Mouse (Mus musculus) mesoderm, embryonic 11.5 days (tissue): ENCODE data around the gene Olfr403.
"Not testable (repeated sequence)": the region's sequence is repeated elsewhere in the genome, so short reads cannot be mapped to it uniquely, and the experiment has no call there.

ENCODE experiments used
- DNase-seq: peaks from one replicate; pipeline ENCODE4 v3.0.0-alpha.2; 2012; ENCODE audit warnings: low read depth, low spot score

Gene Olfr403

DNA sequence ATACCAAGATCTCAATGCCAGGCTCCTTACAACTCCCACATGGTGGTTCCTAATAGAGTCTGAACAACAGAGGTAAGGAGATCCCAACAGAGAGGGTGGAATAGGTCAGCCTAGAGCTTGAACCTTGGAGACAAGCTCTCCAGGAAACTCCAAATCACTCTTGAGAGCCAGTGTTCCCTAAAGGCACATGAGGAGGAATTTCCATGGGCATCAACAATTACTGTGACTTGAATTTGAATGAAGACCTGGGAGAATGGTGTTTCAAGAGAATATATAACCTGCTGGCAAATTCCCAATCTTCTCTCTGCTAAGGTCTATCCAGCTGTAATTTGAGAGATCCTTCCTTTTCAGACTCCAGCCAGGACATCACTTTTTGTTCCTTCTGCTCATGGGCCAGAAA lies at the start of gene Olfr403:
Olfr403 (plus strand) TSS at position 301 of the 400 bp plus-strand sequence.
- no peak for DNase-seq

DNA sequence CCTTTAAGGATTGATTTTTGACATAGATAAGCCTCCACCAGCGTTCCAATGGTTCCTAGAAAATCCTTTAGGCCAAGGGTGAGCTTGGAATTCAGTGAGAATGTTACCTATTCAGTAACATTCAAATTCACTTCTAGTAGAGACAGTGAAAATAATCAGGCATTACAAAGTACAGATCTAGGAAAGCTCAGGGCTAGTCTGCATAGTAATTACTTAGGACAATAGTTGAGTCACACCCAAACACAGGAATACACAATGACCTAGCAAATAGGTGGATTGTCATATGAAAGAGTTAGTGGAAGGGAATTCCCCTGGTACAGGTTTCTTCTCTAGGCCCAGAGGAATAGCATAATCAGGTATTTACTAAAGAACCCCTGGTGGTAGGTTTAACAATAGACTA lies 46.0 kb upstream of the Olfr403 start:
- not testable (repeated sequence) for DNase-seq

DNA sequence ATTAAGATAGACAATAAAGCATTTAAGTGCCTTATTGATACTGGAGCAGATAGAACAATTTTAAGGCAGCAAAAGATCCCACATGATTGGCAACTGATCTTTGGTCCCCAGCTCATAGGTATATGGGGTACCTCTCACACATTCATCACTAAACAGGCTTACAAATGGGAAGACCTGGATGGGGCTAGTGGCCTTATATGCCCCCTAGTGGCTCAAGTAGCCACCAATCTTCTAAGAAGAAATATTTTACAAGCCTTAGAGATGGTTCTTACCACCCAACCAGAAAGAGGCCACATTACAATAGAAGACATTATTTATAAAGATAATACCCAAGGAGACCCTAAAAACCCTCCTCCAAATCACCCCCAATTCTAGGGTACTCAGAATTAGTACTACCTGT lies 40.2 kb upstream of the Olfr403 start:
- DNase-seq: no peak

DNA sequence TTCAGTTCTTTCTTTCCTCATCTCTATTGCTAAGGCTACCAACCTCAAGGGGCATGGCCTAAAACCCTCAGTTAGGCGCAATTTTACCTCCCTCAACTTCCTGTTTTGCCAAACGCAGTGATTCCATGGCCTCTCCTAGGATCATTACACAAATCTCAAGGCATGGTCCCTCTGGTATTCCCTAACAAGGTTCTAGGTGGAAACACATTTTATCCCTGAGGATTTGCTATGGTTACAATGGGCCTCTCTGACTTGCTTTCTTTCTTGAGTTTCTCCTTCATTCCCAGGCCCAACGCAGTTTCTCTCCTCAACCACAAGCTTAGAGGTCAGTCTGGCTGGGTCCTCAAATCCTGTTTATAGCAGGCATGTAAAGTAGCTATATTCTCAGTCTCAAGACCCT lies 32.8 kb upstream of the Olfr403 start, which contains the start of gene Olfr402:
Olfr402 (plus strand) TSS at position 301 of the 400 bp plus-strand sequence.
- no peak for DNase-seq

DNA sequence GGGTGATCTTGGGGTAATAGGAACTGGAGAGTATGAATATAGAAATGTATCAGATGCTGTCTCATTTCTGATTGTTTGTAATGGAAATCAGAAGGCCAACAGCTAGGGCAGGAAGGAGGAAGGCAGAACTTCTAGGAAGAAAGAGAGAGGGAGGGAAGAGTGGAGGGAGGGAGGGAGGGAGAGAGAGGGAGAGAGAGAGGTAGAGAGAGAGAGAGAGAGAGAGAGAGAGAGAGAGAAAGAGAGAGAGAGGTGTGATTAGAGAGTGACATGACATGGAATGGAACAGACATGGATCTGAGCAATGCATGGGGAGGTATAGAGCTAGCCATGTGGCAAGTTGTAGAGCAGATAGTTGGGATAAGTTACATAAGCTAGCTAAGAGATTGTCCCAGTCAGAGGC lies 17.3 kb upstream of the Olfr403 start:
- no peak for DNase-seq

DNA sequence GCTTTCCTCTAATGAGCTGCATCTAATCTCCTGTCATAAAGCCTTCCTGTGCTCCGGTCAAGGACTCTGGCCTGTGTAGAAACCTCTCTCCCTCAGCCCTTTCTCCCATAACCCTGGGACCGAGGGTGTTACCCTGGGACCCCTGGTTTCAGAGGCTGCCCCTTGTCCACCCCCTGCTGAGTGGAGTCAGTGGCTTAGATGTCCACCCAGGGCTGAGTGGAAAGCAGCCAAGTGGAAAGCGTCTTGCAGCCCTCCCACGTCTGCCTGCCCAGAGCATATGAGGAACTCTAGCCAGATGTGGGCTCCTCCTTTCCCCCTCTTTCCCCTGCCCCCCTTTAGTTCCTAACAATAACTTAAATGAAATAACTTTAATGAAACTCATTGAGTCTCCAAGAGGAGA lies 2.9 kb upstream of the Olfr403 start:
- DNase-seq: no peak

DNA sequence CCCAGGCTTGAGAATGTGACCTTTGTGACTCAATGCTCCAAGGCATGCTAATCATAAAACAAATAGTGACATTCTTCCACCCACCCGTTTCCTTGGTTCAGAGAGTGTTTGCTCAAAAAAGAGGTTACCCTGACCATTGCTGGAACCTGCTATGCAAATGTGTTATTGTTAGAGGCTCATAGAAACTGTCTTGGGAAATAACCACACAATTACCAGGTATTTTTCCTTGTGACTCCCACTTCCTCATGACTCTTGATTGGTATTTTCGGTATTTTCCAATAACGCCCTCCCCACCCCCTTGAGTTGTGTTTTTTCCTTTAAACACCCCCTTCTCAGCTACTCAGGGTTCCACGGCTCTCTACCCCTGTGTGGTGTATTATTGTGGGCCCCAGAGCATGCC lies 2.3 kb upstream of the Olfr403 start:
- no peak for DNase-seq

DNA sequence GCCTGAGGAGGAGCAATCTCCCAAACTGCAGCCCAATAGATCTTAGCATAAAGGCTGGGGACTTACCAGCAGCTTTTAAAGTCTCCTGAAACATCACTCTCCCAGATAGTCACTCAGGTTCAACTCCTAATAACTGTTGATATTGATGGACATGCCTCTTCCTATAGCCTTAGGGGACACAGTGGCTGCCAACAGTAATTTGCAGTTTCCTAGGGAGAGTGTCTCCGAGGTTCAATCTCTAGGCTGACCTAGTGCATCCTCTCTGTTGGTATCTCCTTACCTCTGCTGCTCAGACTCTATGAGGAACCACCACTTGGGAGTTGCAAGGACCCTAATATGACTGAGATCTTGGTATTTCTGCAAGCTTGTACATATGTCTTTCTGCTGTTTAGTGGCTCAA lies 25.2 kb downstream of the Olfr403 start, which contains the start of gene Olfr43:
Olfr43 (minus strand) TSS at position 101 of the 400 bp plus-strand sequence.
- DNase-seq: no peak

DNA sequence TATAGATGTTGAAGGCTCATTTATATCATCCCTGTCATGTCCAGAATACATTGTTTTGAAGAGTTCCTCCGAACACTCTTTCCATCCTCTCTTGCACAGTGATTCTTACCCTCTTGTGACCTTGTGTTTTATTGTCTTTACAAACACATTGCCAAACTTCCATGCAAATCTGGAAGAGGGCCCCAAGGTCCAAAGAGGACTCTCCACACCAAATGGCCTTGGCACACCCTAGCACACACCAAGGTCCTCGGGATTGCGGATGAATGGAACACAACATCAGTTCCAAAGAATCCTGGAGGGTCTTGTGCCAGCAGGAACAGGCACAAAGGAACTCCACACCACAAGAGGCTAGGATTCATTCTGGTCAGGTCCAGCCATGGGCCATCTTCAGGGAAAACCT lies 55.2 kb downstream of the Olfr403 start:
- DNase-seq: no peak
